Mouse (Mus musculus) frontal cortex, adult 2 months (tissue): ENCODE measurements around the gene Acsbg2. TPM values are rescaled to one million over a fixed set of nuclear protein-coding genes. Genes with fewer than 3 reads are reported as not detected.
"Not testable (repeated sequence)": the region's sequence is repeated elsewhere in the genome, so short reads cannot be mapped to it uniquely, and the experiment has no call there.

ENCODE experiments used
- DNase-seq, 2 experiments: peaks; one replicate each; pipeline ENCODE4 v3.0.0; 2022; ENCODE audit warnings: low spot score in 1 of 2; ENCODE audit errors: extremely low spot score in 1 of 2
- polyA plus RNA-seq: library from polyadenylated mRNA; depleted of rRNA; stranded (reverse); fragments of >200 nt; gene quantifications from 2 replicates; pipeline ENCODE4 v1.2.3, GENCODE M21; 2012; rRNA removed

The Acsbg2 gene
- polyA plus RNA-seq: 0.04 TPM in 1 of 2 replicates, not detected in the other

DNA sequence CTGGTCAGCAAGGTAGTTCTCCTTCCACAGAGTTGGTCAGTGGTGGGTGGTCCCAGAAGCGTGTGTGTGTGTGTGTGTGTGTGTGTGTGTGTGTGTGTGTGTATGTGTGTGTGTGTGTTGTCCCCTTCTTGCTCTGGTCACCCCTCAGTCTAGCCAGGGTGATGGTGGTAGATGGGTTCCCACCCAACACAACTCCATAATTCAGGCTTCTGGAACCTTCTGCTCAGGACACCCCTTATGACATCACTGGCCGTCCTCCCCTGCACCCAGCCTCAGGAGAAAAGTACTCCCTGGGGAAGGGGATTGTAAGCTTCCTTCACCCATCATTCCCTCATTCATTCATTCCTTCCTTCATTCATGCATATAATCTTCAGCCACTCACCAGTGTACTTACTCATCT is at the start of gene Acsbg2:
Acsbg2 (minus strand) TSS at position 211 of the 400 bp plus-strand sequence.
- no peak for DNase-seq

DNA sequence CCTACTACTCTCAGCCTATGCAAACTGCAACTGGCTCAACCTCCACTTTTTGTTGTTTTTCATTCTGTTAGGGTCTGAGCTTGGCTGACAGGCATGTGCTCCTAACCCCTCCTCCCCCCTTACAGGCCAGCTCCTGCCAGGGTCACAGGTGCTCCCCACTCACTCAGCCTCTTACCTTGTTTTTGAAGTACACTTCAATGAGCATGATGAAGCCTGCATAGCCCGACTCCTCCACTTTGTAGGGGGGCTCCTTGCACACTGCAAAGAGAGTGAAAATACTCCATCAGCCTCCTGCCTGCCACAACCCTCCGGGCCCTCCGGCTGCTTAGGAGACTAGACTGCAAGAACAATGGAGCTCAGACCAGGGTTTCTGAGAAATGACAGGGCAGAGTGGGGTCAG is 45.5 kb upstream of the Acsbg2 start:
- no peak for DNase-seq

DNA sequence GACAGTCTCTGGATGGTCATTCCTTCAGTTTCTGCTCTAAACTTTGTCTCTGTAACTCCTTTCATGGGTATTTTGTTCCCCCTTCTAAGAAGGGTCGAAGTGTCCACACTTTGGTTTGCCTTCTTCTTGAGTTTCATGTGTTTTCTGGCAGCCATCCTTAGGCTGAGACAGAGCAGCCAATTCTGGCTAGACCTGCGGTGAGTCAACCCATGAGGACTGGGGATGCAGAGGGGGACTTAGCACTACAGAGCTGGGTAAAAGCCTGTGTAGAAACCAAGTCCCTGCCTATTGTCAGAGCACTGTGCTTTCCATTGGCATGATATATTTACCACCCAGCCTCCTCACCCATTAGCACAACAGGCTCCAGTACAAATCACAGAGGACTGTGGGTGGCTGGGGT is 42.9 kb upstream of the Acsbg2 start:
- no peak for DNase-seq

DNA sequence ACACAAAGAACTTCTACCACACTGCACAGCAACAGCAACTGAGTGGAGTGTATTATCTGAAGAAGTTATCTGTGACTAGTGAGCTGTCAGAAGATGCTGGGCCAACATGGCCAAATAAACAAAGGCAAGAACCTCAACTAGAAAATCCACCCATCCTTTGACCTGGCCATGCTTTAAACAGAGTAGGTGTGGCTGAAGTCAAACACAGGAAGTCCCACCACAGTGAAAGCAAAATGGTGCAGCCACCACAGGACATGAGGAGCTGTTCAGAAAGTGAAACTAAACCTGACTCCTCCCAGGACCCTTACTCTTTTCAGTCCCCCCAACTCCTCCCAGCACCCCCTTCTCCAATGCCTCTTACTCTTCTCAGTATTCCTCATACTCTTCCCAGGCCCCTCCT is 39.2 kb upstream of the Acsbg2 start:
- DNase-seq: no peak

DNA sequence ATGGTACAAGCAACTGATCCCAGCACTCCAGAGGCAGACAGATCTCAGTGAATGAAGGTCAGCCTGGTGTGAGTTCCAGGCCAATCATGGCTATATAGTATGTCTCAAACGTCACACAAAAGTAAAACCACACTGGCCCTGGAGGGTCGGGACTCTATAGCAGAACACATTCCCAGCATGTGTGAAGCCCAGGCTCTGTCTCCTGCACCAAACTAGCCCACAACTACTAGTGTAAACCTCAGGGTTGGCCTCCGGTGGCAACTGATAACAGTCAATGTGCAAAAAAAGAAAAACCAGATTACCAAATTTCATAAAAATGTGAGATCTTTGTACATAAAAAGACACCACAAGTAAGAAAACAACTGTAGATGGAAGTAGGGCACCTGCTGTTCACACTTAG is 38.8 kb upstream of the Acsbg2 start:
- no peak for DNase-seq

DNA sequence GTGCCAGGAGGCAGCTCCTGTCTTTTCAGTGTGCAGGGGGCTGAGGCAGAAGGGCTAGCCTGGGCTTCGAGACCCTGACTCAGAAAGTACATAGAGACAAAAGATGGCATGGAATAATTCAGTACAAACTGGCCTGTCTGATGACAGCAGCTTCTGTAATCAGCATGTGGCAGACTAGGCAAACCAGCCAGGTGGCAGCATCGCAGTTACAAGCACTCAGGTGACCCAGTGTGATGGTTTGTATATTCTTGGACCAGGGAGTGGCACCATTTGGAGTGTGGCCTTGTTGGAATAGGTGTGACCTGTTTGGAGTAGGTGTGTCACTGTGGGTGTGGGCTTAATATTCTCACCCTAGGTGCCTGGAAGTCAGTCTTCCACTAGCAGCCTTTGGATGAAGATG is 35.5 kb upstream of the Acsbg2 start:
- not testable (repeated sequence) for DNase-seq

DNA sequence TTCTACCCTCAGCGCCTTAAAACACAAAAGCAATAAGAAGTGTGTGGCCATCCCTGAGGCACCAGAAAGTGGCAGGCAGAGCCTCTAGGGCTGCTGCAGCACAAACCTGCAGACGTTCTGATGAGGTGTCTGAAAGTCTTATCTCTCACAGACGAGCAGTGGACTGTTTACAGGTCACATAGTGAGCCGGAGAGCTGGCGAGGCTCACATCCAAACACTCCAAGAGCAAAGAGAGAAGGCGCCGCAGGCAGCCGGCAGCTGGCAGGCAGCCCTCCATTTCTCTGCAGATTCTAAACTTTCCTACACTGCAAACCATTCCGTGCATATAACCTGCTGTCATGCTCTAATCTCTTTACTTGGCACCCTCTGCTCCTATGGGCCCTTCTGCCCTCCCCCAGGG is 33.6 kb upstream of the Acsbg2 start:
- no peak for DNase-seq

DNA sequence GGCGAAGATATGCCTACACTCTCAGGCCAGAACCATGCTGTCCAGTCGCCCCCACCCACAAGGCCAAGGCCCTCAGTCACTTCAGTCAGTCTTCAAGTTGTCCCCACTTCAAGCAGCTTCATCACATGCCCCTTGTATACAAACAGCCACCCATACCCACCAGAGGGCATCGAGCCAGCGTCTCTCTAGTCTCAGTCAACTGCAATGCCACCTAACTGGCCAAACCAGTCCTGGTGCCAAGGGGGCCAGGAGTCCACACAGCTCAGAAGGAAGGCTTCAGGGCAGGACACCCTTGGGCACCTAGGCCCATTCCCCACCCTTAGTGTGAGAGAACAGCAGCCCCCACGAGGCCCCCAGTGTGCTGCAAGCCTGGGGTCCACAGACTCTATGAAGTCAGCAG is 32.8 kb upstream of the Acsbg2 start:
- DNase-seq: no peak

DNA sequence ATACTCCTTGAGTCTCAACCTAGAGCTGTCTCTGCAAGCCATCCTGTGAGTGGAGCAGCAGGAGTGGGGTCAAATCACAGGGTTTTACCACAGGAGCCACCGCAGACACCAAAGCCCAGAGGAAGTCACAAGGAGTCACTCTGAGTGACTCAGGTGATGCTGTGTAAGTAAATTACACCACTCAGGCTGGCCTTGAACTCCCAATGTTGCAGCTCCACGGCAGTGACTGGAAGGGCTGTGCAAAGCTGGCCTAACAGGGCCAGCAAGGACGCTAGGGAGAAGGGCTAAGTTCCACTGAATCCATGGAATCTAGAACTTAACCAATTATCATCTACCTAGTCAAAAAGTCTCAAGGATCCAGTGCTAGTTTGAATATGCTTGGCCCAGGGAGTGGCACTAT is 31.9 kb upstream of the Acsbg2 start:
- no peak for DNase-seq

DNA sequence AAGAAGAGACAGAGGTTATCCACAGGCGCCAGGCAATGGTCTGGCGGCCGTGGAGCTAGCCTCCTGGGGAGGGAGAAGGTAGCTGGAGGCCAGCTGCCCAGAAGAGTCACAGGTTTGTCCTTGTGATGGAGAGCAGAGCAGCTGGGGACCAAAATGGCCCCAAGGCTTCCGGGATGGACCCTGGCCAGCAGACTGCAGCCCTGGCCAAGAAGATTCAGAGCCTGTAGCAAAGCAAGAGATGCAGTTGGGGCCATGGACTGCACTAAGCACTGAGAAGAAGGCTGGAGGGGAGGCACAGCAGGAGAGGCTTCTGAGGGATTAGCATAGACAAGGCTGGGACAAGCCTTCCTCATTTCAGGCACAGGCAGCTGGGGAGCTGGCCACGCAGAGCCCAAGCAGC is 28.5 kb upstream of the Acsbg2 start:
- DNase-seq: no peak

DNA sequence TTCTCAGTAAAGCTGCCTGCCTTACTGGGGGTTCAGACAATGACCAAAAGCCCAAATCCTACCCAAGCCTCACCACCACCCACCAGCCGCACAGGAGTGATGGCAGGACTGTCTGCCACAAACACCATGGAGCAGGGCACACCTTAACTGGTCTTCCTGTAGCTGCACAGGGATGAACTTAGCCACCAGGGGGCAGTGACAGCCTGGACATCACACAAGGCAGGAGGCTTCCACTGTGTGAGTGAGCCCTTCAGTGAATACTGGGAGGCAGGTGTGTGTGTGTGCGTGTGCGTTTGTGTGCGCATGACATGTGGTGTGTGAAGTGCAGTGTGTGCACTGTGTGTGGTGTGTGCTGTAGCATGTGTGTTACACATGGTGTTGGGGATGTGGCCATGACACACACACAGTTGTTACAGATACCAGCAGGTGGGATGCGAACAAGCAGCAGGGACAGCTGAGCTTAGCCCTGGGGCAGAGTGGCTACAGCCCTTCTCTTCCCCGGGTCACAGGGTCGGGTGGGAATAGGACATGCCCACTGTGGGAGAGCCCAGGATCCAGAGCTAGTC is 23.5 kb upstream of the Acsbg2 start:
- peak; percentile 70 to 93 for DNase-seq

DNA sequence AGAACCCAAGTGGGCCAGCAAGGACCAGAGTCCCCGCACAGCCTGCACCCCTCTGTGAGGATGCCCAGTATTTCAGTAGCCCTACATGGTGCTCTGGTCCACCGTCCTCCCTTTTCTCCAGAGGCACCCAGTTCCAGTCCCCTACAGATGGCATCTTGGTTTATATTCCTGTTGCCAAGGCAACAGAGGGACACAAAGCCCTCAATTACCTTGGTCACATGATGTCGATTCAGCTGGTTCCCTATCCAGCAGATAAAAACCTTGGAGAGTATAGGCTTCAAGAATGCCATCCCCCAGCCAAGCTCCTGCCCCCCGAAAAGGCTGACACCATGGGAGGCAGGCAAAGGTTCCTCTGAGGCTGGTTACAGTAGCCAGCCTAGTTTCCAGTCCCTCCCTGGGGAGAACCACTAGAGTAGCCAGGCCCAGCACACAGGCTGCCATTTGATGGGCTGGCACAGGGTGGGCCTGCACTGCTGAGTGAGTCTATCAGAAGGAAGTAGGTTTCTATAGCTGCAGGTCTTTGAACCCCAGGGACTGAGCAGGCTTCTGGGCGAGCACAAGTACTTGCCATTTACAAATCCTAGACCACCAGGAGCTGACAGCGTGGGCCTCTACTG is 22.4 kb upstream of the Acsbg2 start:
- DNase-seq: peak in 1 of 2 experiments; percentile 40

DNA sequence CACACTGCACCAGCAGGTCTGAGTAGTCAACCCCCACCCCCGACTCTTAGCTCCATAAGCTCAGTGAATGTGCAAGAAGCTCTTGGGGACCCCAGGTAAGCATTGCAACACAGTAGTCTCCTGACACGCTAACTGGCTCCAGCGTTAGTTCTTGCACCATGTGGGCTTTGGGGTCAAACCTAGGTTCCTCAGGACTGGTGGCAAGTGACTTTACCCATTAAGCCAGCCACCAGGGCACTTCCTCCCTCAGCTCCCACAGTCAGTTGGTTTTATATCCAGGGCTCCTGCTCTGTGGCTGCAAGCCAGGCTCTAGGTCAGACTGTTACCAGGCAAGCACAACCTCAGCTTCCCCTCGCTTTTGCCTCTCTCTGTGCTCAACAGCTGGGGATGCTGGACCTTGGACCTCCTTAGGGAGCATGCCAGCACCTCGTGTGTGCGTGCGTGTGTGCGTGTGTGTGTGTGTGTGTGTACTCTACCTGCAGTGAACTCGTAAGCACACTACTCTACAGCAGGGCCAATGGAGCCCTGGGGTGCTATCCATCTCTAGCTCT is 21.2 kb upstream of the Acsbg2 start:
- no peak for DNase-seq

DNA sequence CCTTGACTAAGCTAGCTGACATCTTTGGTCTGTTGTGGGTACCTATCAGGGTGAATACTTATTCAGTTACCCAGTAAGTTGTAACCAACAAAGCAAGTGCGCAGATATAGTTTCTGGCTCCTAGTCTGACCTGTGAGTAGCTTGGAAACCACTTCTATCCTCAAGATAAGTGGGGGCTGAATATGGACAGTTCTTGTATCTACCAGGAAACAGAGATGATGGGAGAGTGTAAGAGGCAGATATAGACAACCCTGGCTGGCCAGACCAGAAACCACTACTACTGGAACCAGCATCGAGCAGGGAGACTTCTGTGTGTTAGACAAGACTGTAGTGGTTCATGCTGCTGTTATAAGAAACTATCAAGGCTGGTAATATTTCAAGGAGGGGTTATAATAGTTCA is 15.8 kb upstream of the Acsbg2 start:
- no peak for DNase-seq

DNA sequence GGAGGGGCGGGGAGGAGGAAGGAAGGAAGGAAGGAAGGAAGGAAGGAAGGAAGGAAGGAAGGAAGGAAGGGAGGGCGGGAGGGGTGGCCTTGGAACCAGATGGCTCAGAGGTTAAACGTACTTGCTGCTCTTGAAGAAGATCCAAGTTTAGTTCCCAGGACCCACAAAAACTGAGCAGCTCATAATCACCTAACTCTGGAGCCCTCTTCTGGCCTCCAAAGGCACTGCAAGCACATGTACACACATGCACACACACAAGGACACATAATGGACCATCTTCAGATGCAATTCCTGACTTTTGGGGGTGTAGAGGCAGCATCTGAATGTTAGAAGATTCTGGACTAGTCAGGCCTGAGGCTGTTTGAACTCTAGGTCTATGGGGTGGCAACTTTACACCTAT is 13.8 kb upstream of the Acsbg2 start:
- no peak for DNase-seq

DNA sequence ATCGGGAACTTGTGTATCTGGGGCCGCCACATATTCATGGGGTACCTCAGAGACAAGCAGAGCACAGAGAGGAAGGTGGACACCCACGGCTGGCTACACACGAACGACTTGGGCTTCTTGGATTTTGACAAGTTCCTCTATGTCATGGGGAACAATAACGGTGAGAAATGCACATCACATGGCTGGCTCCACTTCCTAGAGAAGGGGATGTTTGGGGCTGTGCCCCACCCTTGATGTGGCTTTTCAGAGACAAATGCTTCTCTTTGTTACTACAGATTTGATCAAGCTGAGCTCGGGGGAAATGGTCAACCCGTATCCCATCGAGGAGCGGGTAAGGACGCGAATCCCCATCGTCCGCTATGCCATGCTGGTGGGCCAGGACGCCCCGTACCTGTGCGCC is 10.6 kb upstream of the Acsbg2 start:
- DNase-seq: no peak

DNA sequence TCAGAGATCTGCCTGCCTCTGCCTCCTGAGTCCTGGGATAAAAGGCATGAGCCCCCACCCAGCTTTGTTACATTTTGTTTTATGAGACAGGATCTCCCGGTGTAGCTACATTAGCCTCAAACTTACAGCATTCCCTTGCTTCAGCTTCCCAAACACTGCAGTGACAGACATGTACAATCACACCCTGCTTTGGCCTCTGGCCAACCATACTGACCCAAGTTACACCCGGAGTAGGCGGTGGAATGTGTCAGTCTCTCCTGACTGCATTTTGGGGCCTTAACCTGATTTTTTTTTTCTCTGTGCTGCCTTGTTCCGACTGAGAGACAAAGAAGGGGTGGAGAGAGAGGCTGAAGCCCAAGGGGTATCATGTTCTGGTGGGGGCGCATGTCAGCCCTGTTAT is 10.1 kb upstream of the Acsbg2 start:
- DNase-seq: no peak

DNA sequence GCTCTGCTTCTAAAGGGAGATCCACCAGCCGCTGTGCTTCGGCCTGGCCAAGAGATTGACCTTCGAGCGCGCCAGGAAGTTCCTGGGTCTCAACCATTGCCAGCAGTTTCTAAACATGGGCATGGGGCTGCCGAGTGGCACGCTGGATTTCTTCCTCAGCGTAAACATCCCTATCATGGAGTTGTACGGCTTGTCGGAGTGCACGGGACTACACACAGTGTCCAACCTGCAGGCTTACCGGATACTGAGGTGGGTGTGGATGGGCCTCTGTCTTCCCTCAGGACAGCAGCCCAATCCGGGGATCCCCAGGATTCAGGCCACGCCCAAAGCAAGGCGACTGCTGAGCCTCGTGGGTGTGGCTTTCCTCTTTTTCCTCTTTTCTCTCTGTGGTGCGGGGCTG is 9.4 kb upstream of the Acsbg2 start:
- no peak for DNase-seq

DNA sequence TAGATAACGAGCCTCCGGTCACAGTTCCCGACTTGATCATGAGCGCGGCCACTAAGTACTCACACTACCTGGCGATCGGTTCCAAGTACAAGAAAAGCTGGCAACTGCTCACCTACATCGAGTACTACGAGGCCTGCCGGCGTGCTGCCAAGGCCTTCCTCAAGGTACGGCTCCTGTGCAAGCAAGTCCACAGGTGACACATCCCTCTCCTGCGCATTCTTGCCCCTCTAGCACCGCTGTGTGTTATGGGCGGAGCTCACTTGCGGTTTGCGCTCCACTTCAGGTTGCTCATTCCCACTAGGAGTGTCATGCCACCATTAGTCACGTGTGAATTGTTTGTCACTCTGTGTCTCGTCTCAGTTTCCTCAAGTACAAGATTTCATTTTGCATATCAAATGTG is 3.2 kb upstream of the Acsbg2 start:
- no peak for DNase-seq

DNA sequence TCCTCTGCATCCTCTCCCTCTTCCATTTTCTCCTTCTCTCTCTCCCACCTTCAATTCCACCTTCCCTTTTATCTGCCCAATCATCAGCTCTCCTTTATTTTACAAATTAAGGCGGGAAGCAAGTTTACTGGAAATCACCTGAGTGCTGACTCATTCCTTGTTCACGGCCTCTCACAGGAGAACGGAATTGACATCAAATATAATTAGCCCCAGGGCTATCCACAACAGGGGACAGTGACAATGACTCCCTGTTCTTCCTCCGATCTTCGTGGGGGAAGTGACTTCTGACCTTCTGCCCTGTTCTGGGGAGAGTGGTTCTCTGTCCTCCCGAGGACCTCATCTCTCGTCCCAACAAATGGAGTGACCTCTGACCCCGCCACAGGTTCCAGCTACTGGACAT is 2.7 kb upstream of the Acsbg2 start:
- DNase-seq: no peak

DNA sequence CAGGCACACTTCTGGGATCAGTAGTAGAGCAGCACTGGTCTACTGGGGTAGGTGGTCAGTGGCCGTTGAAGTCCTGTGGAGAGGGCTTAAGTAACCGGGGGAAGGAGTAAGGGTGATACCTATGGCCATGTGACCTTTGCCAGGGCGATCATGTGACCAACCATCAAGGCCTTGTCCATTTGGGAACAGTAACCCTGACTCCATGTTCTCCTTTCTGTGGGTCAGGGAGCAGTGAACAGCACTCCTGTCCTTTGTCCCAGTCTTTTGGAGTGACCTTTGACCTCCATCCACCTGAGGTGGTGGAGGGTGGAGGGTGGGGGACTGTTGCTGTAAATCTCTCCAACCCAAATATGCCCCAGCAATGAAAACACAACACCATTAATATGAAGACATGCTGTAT is 2.2 kb upstream of the Acsbg2 start:
- no peak for DNase-seq

DNA sequence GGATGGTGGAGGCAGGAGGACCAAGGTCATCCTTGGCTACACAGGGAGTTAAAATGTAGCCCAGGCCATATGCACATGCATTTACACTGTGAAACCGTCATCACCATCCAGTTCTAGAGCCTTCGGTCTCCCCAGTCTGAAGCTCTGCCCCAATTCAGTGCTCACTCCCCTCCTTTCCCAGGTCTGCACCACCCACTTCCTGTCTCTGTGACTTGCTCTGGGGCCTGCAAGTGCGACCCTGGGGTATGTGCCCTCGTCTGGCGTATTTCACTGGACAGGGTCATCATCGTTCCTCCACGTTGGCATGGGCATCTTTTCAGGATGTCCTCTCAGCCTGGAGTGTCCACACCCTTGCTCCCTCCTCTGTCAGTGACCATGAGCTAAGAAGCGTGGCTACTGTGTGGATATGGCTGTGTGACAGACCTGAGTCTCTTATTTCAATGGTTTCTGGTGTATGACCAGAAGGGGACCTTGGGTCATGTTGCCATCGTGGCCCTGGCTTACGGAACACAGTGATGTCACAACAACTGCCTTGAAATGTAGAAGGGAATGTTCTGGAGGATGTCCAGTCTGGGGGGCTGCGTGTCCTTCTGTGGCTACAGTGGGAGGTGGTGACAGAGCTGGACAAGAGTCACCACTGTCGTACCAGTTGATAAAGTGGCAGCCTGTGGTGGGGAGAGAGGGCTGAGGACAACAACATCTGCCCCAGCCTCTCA is 847 bp upstream of the Acsbg2 start, which contains the start of gene 1700061G19Rik:
1700061G19Rik (plus strand) TSS at position 542 of the 716 bp plus-strand sequence.
- DNase-seq: no peak
